Mouse (Mus musculus) MEL (cell line): ENCODE measurements around the gene Qrsl1. TPM values are rescaled to one million over a fixed set of nuclear protein-coding genes. Genes with fewer than 3 reads are reported as not detected.
A peak's percentile ranks its signal among the peaks of the same experiment; 100 is the strongest.

Source experiments
- DNase-seq: peaks from one replicate; pipeline ENCODE4 v3.0.0; 2011; ENCODE audit warnings: low read depth, low spot score
- H3K27ac ChIP-seq: 2 replicates; pipeline ENCODE4 v1.5.1; 2012; ENCODE audit warnings: low read depth, mild to moderate bottlenecking, control low read depth, low read length, moderate library complexity; ENCODE audit not compliant: control insufficient read depth
- H3K27me3 ChIP-seq, 2 experiments: fragments of 150-350 bp in 1 of 2; sonication (generic) in 1 of 2; 2 replicates each; pipeline ENCODE4 v1.6.1; 2012; ENCODE audit warnings: low read length in 2 of 2, mild to moderate bottlenecking in 2 of 2, improper control_type of control experiment in 1 of 2, moderate library complexity in 1 of 2; ENCODE audit not compliant: insufficient read depth in 2 of 2, control insufficient read depth in 1 of 2
- H3K36me3 ChIP-seq, 2 experiments: 2 replicates each; pipeline ENCODE4 v1.6.1; 2012 to 2014; ENCODE audit warnings: low read length in 2 of 2, improper control_type of control experiment in 1 of 2, inconsistent platforms in 1 of 2, mild to moderate bottlenecking in 1 of 2; ENCODE audit not compliant: insufficient read depth in 2 of 2, control insufficient read depth in 1 of 2
- H3K4me1 ChIP-seq, 2 experiments: fragments of 150-350 bp in 1 of 2; sonication (generic) in 1 of 2; 2 replicates each; pipeline ENCODE4 v1.6.1; 2012; ENCODE audit warnings: low read length in 2 of 2, improper control_type of control experiment in 1 of 2, mild to moderate bottlenecking in 1 of 2; ENCODE audit not compliant: insufficient read depth in 2 of 2, control insufficient read depth in 1 of 2
- H3K4me3 ChIP-seq, 2 experiments: fragments of 150-350 bp in 1 of 2; sonication (generic) in 1 of 2; 2 replicates each; pipeline ENCODE4 v1.5.1; 2012; ENCODE audit warnings: low read depth in 2 of 2, low read length in 2 of 2, mild to moderate bottlenecking in 2 of 2, moderate library complexity in 2 of 2, control low read depth in 1 of 2, improper control_type of control experiment in 1 of 2; ENCODE audit not compliant: control insufficient read depth in 1 of 2, insufficient read depth in 1 of 2
- H3K79me2 ChIP-seq: 2 replicates; pipeline ENCODE4 v1.6.1; 2012; ENCODE audit warnings: mild to moderate bottlenecking, low read length, moderate library complexity; ENCODE audit not compliant: control insufficient read depth, poor library complexity, insufficient read depth
- H3K9ac ChIP-seq: 2 replicates; pipeline ENCODE4 v1.6.1; 2012; ENCODE audit warnings: low read depth, mild to moderate bottlenecking, control low read depth, low read length, moderate library complexity; ENCODE audit not compliant: control insufficient read depth, poor library complexity, severe bottlenecking
- H3K9me3 ChIP-seq: fragments of 150-350 bp; sonication (generic); replicated peaks from 2 replicates; pipeline ENCODE4 v1.6.1; 2012; ENCODE audit warnings: mild to moderate bottlenecking, low read length, improper control_type of control experiment, moderate library complexity; ENCODE audit not compliant: insufficient read depth
- BHLHE40 ChIP-seq: IDR thresholded peaks from 2 replicates; pipeline ENCODE4 v1.6.1; 2012; ENCODE audit warnings: low read depth, mild to moderate bottlenecking, inconsistent platforms, low read length, improper control_type of control experiment, borderline replicate concordance
- CHD1 ChIP-seq: IDR thresholded peaks from 2 replicates; pipeline ENCODE4 v1.6.1; 2012; ENCODE audit warnings: low read depth, mild to moderate bottlenecking, inconsistent platforms, low read length, improper control_type of control experiment
- CHD2 ChIP-seq: IDR thresholded peaks from 2 replicates; pipeline ENCODE4 v1.6.1; 2011; ENCODE audit warnings: low read length, improper control_type of control experiment
- CTCF ChIP-seq, 3 experiments: IDR thresholded peaks in 2 of 3; conservative IDR thresholded peaks in 1 of 3; 2 replicates each; pipeline ENCODE4 v1.5.1; 2011 to 2012; ENCODE audit warnings: low read length in 3 of 3, low read depth in 2 of 3, mild to moderate bottlenecking in 2 of 3, improper control_type of control experiment in 1 of 3, inconsistent platforms in 1 of 3, mixed read lengths in 1 of 3, moderate library complexity in 1 of 3; ENCODE audit not compliant: control insufficient read depth in 1 of 3, insufficient read depth in 1 of 3, poor library complexity in 1 of 3, severe bottlenecking in 1 of 3
- E2F4 ChIP-seq: IDR thresholded peaks from 2 replicates; pipeline ENCODE4 v1.6.1; 2011; ENCODE audit warnings: low read depth, low read length, improper control_type of control experiment, borderline replicate concordance
- ELF1 ChIP-seq: IDR thresholded peaks from 2 replicates; pipeline ENCODE4 v1.6.1; 2014; ENCODE audit warnings: low read depth, mild to moderate bottlenecking, inconsistent platforms, low read length, improper control_type of control experiment, moderate library complexity
- EP300 ChIP-seq, 2 experiments: IDR thresholded peaks; 2 replicates each; pipeline ENCODE4 v1.6.1; 2011; ENCODE audit warnings: improper control_type of control experiment in 2 of 2, low read length in 2 of 2, low read depth in 1 of 2, mild to moderate bottlenecking in 1 of 2
- ETS1 ChIP-seq: IDR thresholded peaks from 2 replicates; pipeline ENCODE4 v1.6.1; 2012; ENCODE audit warnings: low read depth, mild to moderate bottlenecking, inconsistent platforms, low read length, improper control_type of control experiment, moderate library complexity
- GABPA ChIP-seq: IDR thresholded peaks from 2 replicates; pipeline ENCODE4 v1.6.1; 2012; ENCODE audit warnings: low read depth, mild to moderate bottlenecking, inconsistent platforms, low read length, improper control_type of control experiment, moderate library complexity
- GATA1 ChIP-seq: IDR thresholded peaks from 2 replicates; pipeline ENCODE4 v1.6.1; 2011; ENCODE audit warnings: low read depth, low read length, improper control_type of control experiment
- HCFC1 ChIP-seq: IDR thresholded peaks from 2 replicates; pipeline ENCODE4 v1.6.1; 2012; ENCODE audit warnings: low read depth, mild to moderate bottlenecking, inconsistent platforms, low read length, improper control_type of control experiment, moderate library complexity
- JUND ChIP-seq: IDR thresholded peaks from 2 replicates; pipeline ENCODE4 v1.6.1; 2011; ENCODE audit warnings: low read depth, mild to moderate bottlenecking, improper control_type of control experiment, low read length
- KAT2A ChIP-seq: conservative IDR thresholded peaks from 2 replicates; pipeline ENCODE4 v1.6.1; 2012; ENCODE audit warnings: low read depth, low read length, improper control_type of control experiment, inconsistent platforms
- MAFK ChIP-seq: IDR thresholded peaks from 2 replicates; pipeline ENCODE4 v1.6.1; 2011; ENCODE audit warnings: low read depth, mild to moderate bottlenecking, low read length, improper control_type of control experiment, borderline replicate concordance
- MAX ChIP-seq: IDR thresholded peaks from 2 replicates; pipeline ENCODE4 v1.6.1; 2011; ENCODE audit warnings: low read length, improper control_type of control experiment
- MAZ ChIP-seq: IDR thresholded peaks from 2 replicates; pipeline ENCODE4 v1.6.1; 2012; ENCODE audit warnings: low read depth, mild to moderate bottlenecking, inconsistent platforms, low read length, improper control_type of control experiment
- MEF2A ChIP-seq: IDR thresholded peaks from 2 replicates; pipeline ENCODE4 v1.6.1; 2014; ENCODE audit warnings: low read depth, mild to moderate bottlenecking, inconsistent platforms, low read length, improper control_type of control experiment; ENCODE audit not compliant: poor library complexity, insufficient replicate concordance, severe bottlenecking; ENCODE audit errors: extremely low read depth
- MXI1 ChIP-seq: IDR thresholded peaks from 2 replicates; pipeline ENCODE4 v1.6.1; 2011; ENCODE audit warnings: mild to moderate bottlenecking, low read depth, low read length, improper control_type of control experiment
- MYB ChIP-seq: IDR thresholded peaks from 2 replicates; pipeline ENCODE4 v1.6.1; 2011; ENCODE audit warnings: mild to moderate bottlenecking, low read depth, low read length, improper control_type of control experiment
- MYC ChIP-seq: IDR thresholded peaks from 2 replicates; pipeline ENCODE4 v1.6.1; 2011; ENCODE audit warnings: low read depth, mild to moderate bottlenecking, low read length, improper control_type of control experiment, moderate library complexity
- NELFE ChIP-seq: IDR thresholded peaks from 2 replicates; pipeline ENCODE4 v1.6.1; 2011; ENCODE audit warnings: low read depth, low read length, improper control_type of control experiment
- NRF1 ChIP-seq: IDR thresholded peaks from 2 replicates; pipeline ENCODE4 v1.6.1; 2014; ENCODE audit warnings: low read depth, mild to moderate bottlenecking, inconsistent platforms, low read length, improper control_type of control experiment, moderate library complexity; ENCODE audit not compliant: poor library complexity, insufficient read depth, severe bottlenecking
- POLR2A ChIP-seq, 2 experiments: IDR thresholded peaks; 2 replicates each; pipeline ENCODE4 v1.6.1; 2011 to 2012; ENCODE audit warnings: low read length in 2 of 2, mild to moderate bottlenecking in 2 of 2, control low read depth in 1 of 2, improper control_type of control experiment in 1 of 2, low read depth in 1 of 2, moderate library complexity in 1 of 2; ENCODE audit not compliant: control insufficient read depth in 1 of 2, insufficient read depth in 1 of 2, poor library complexity in 1 of 2
- POLR2AphosphoS2 ChIP-seq: IDR thresholded peaks from 2 replicates; pipeline ENCODE4 v1.6.1; 2011; ENCODE audit warnings: low read length, improper control_type of control experiment
- RAD21 ChIP-seq: IDR thresholded peaks from 2 replicates; pipeline ENCODE4 v1.6.1; 2011; ENCODE audit warnings: mild to moderate bottlenecking, low read depth, low read length, improper control_type of control experiment
- RCOR1 ChIP-seq: IDR thresholded peaks from 2 replicates; pipeline ENCODE4 v1.6.1; 2012; ENCODE audit warnings: low read depth, mild to moderate bottlenecking, inconsistent platforms, low read length, improper control_type of control experiment
- SIN3A ChIP-seq: IDR thresholded peaks from 2 replicates; pipeline ENCODE4 v1.6.1; 2012; ENCODE audit warnings: low read length, improper control_type of control experiment, inconsistent platforms
- SMC3 ChIP-seq: IDR thresholded peaks from 2 replicates; pipeline ENCODE4 v1.6.1; 2011; ENCODE audit warnings: low read depth, low read length, improper control_type of control experiment
- TAL1 ChIP-seq: IDR thresholded peaks from 2 replicates; pipeline ENCODE4 v1.6.1; 2012; ENCODE audit warnings: mild to moderate bottlenecking, inconsistent platforms, low read length, moderate library complexity, mixed read lengths
- TBP ChIP-seq: IDR thresholded peaks from 2 replicates; pipeline ENCODE4 v1.8.0; 2011; ENCODE audit warnings: low read depth, low read length, improper control_type of control experiment
- TCF12 ChIP-seq: IDR thresholded peaks from 2 replicates; pipeline ENCODE4 v1.6.1; 2014; ENCODE audit warnings: low read depth, mild to moderate bottlenecking, inconsistent platforms, low read length, improper control_type of control experiment, moderate library complexity
- UBTF ChIP-seq: IDR thresholded peaks from 2 replicates; pipeline ENCODE4 v1.6.1; 2012; ENCODE audit warnings: low read depth, mild to moderate bottlenecking, inconsistent platforms, low read length, improper control_type of control experiment, moderate library complexity, borderline replicate concordance; ENCODE audit not compliant: insufficient read depth
- USF1 ChIP-seq: IDR thresholded peaks from 2 replicates; pipeline ENCODE4 v1.6.1; 2014; ENCODE audit warnings: low read depth, mild to moderate bottlenecking, inconsistent platforms, low read length, improper control_type of control experiment, moderate library complexity
- USF2 ChIP-seq, 2 experiments: IDR thresholded peaks; 2 replicates each; pipeline ENCODE4 v1.6.1; 2011 to 2012; ENCODE audit warnings: improper control_type of control experiment in 2 of 2, low read length in 2 of 2, borderline replicate concordance in 1 of 2, inconsistent platforms in 1 of 2, low read depth in 1 of 2, mild to moderate bottlenecking in 1 of 2; ENCODE audit not compliant: insufficient read depth in 1 of 2
- ZC3H11A ChIP-seq: IDR thresholded peaks from 2 replicates; pipeline ENCODE4 v1.6.1; 2012; ENCODE audit warnings: low read depth, mild to moderate bottlenecking, inconsistent platforms, low read length, improper control_type of control experiment
- ZKSCAN1 ChIP-seq: IDR thresholded peaks from 2 replicates; pipeline ENCODE4 v1.6.1; 2012; ENCODE audit warnings: low read depth, mild to moderate bottlenecking, inconsistent platforms, low read length, improper control_type of control experiment, moderate library complexity
- ZMIZ1 ChIP-seq: IDR thresholded peaks from 2 replicates; pipeline ENCODE4 v1.6.1; 2012; ENCODE audit warnings: low read depth, mild to moderate bottlenecking, inconsistent platforms, low read length, improper control_type of control experiment, moderate library complexity
- ZNF384 ChIP-seq: IDR thresholded peaks from 2 replicates; pipeline ENCODE4 v1.6.1; 2012; ENCODE audit warnings: low read depth, mild to moderate bottlenecking, inconsistent platforms, low read length, improper control_type of control experiment
- polyA plus RNA-seq, 2 experiments: library from polyadenylated mRNA; stranded (reverse) in 1 of 2; unstranded in 1 of 2; fragments of >175 nt in 1 of 2; fragments of >200 nt in 1 of 2; gene quantifications; 2 replicates each; pipeline versions ENCODE4 v1.2.1 to v1.2.4; 2012; ENCODE audit warnings: low replicate concordance in 2 of 2, low read depth in 1 of 2; ENCODE audit not compliant: insufficient read length in 2 of 2, insufficient read depth in 1 of 2, missing spikeins in 1 of 2
- total RNA-seq: library from RNA; depleted of rRNA; stranded (reverse); fragments of 300-350 nt; gene quantifications from 2 replicates; pipeline ENCODE4 v1.2.3, GENCODE M21; 2012

Qrsl1 gene
- total and polyA plus RNA-seq, 3 experiments = 19.1 to 19.5 TPM; not detected in 1

DNA sequence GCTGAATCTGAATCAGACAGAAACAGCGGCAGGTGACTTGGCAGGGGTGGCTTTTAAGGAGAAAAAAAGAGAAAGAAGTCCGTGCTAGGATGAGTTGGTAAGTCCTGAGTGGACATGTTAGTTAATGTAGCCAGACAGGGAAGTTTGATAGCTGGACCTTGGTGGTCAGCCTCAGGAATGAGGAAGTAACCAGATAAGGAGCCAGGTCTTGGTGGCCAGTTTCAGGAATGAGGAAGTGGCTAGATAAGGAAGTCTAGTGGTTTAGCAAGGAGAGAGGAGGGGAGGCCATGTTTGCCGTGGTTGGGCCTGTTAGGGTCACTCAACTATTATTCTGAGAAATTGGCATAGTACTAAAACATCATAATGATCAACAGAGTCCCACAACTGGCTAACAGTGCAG is 45.2 kb downstream of the Qrsl1 start:
- no peak overlapping the region for H3K9ac ChIP-seq
- peaks cover 3 to 18% of the 10 kb centered on the region in 2 experiments; a peak in 3 of 4 replicates for H3K4me1 ChIP-seq
- peak overlapping the region in 1 of 2 experiments; percentile 19; a peak in 2 of 4 replicates for H3K4me3 ChIP-seq
- no peaks in the 10 kb centered on the region for H3K9me3 ChIP-seq
- DNase-seq = peak; percentile 80
- no peaks in the 10 kb centered on the region; the same call in 1 of the 2 replicates for H3K79me2 ChIP-seq
- no peaks in the 10 kb centered on the region for H3K27me3 ChIP-seq
- H3K36me3 ChIP-seq = peaks cover 0 to 19% of the 10 kb centered on the region in 2 experiments; a peak in 2 of 4 replicates
- peak overlapping the region; percentile 42 for H3K27ac ChIP-seq
- TF ChIP-seq CHD2 = 0 out of 2 replicates have a peak, but pooled peaks have one; percentile 28
- TF ChIP-seq GATA1 = peak; percentile 91
- TF ChIP-seq SMC3 = no peak
- no peak for TF ChIP-seq TBP
- TF ChIP-seq UBTF = no peak
- TF ChIP-seq MYB = no peak; the same call in 1 of the 2 replicates
- peak; percentile 50 for TF ChIP-seq TAL1
- no peak for TF ChIP-seq BHLHE40
- TF ChIP-seq JUND = peak; percentile 65
- TF ChIP-seq CTCF (IDR thresholded peaks at IDR 0.05 in 2 of 3, conservative IDR thresholded peaks at IDR 0.05 in 1 of 3; ENCODE audit: control insufficient read depth in 1 of 3, insufficient read depth in 1 of 3, low read depth in 2 of 3, low read length in 3 of 3, poor library complexity in 1 of 3, severe bottlenecking in 1 of 3) = no peak
- TF ChIP-seq NRF1 = no peak
- TF ChIP-seq POLR2A (IDR thresholded peaks at IDR 0.05; ENCODE audit: control insufficient read depth in 1 of 2, insufficient read depth in 1 of 2, low read depth in 1 of 2, low read length in 2 of 2, poor library complexity in 1 of 2) = no peak
- no peak for TF ChIP-seq KAT2A
- TF ChIP-seq MAFK = 0 out of 2 replicates have a peak, but pooled peaks have one; percentile 18
- TF ChIP-seq GABPA = no peak
- TF ChIP-seq NELFE = no peak
- no peak for TF ChIP-seq USF2 (IDR thresholded peaks at IDR 0.05; ENCODE audit: borderline replicate concordance in 1 of 2, insufficient read depth in 1 of 2, low read depth in 1 of 2, low read length in 2 of 2)
- TF ChIP-seq TCF12 = 0 out of 2 replicates have a peak, but pooled peaks have one; percentile 25
- TF ChIP-seq RAD21 = no peak
- TF ChIP-seq E2F4 = no peak
- no peak for TF ChIP-seq MEF2A
- TF ChIP-seq EP300 (IDR thresholded peaks at IDR 0.05; ENCODE audit: low read depth in 1 of 2, low read length in 2 of 2) = peak; percentile 86 to 98
- 0 out of 2 replicates have a peak, but pooled peaks have one; percentile 26 for TF ChIP-seq ELF1
- no peak for TF ChIP-seq MAZ
- TF ChIP-seq POLR2AphosphoS2 = no peak
- peak; percentile 37; the same call in 1 of the 2 replicates for TF ChIP-seq ZNF384
- TF ChIP-seq ZC3H11A = no peak
- TF ChIP-seq ZMIZ1 = no peak
- no peak for TF ChIP-seq ZKSCAN1
- no peak for TF ChIP-seq CHD1
- no peak for TF ChIP-seq USF1
- no peak for TF ChIP-seq SIN3A
- peak; percentile 60; the same call in 1 of the 2 replicates for TF ChIP-seq ETS1
- no peak for TF ChIP-seq MYC
- TF ChIP-seq HCFC1 = no peak
- no peak for TF ChIP-seq MAX
- peak; percentile 80 for TF ChIP-seq RCOR1
- TF ChIP-seq MXI1 = no peak
